Mouse (Mus musculus): ENCODE measurements at regions not wholly inside any gene's neighbourhood (a gene's known extent, or its start where the extent isn't known, plus 50 kb on each side); places are given as distances from the start of the nearest gene placed in this dataset.

DNA sequence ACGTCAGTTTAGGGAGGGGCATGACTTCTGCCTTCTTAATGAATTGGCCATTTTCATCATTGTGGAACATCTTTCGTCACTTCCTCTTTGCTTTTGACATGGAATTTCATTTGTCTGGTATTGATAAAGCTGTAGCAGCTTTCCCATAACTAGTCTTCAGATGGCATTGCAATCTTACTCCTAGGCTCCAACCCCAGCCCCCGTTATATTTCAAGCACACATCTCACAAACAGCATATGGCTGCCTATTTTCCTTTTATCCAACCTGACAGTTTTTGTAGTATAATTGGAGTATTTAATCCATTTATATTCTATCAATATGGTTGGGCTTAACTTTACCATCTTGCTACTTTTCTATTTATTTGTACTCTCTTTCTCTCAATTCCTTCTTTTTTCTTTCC is 114.5 kb upstream of the Map1b start:
- no peak for DNase-seq

DNA sequence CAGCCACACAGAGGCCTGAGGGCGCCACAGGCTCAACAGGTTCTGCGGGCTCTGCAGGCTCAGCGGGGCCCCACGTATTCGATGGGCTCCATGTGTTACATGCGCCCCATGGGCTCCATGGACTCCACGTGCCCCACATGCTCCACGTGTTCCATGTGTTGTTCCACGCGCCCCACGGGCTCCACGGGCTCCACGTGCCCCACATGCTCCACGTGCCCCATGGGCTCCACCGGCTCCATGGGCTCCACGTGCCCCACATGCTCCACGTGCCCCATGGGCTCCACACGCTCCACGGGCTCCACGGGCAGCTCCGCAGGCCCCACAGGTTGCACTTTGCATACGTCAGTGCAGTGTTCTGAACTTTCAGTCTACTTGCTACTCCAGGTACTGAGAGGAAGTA is 114.0 kb upstream of the Map1b start:
- no peak for DNase-seq

DNA sequence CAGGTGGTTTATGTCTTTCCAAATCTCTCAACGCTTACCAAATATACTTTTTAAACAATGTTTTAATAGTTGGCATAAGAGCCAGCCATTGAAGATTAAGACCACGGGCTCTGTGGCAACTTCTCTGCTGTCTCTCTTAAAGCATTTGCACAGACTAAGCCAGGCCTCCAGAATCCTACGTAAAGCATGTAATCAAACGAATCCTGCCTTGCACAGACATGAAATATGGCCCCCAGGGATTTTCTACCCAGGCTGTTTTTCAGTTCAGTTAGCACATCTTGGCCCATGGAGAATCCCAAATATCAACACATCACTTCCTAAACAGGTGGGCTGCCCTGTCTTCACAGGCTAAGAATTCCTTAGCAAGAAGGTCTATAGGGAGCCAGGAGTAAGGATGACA is 108.9 kb upstream of the Map1b start:
- DNase-seq = no peak

DNA sequence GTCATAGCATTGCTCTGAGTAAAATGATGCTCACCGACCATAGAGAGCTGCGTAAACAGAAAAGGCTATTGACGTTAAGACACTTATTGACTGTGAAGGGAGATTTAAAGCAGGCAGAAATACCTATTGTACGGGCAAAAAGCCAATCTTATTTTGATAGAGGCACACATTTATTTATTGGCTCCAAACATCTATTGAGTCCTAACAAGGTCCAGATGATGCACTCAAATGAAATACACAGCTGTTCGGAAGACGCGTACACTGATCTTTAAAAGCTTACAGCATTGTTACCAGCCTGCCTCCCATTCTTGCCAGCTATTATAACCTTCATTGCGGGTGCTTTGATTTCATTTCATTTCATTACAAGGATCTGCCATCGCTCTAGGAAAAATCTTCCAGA is 102.0 kb upstream of the Map1b start:
- DNase-seq = no peak

DNA sequence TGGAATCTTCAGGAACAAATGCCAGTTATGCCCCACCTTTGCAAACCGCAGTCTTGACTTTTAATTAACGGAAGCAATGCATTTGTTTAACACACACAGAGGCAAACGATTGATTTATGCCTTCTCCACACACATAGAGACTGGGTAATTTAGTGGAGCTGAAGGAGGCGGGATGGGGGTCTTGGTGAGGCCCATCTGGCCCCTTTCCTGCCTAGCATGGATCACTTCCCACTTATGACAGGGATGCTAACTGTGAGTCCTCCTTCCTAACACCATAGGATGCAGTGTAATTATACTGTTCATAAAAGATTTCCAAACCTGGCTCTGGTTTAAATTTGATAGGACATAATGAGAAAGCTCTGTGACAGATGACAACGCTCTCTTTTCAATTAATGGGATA is 101.1 kb upstream of the Map1b start:
- DNase-seq = no peak

DNA sequence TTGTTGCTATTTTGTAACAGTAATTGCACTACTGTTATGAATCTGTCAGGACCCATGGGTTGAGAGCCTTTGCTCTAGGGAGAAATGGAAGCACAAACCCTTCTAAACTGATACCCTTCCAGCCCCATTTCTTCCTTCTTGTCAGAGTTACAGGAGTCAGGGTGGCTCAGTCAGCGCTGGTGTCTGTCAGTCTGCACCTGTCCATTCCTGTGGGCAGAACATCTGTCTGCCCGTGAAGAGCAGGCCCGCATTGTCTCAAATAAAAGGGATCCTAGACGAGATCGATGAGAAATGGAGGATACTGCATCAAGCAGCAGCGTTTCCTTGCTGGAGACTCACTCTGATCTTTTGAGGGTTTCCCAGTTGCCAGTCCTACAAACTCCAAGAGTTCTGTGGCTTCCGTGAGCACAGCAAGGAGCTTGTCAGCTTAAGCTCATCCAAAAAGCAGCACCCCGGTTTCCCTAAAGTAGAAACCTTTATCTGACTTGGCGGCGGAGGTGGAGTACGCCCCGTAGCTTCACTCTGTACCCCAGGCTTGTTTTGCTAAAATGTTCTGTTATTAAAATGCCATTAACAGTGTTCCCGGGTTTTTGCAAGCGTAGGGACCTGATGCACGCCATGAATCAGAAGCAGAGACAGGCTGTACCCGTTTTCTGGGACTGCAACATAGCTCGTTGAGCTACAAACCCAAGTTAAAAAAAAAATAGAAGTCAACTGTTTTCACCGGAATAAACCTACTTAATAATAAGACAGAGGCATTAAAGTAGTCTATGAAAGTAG is 95.6 kb upstream of the Map1b start:
- no peak for DNase-seq

DNA sequence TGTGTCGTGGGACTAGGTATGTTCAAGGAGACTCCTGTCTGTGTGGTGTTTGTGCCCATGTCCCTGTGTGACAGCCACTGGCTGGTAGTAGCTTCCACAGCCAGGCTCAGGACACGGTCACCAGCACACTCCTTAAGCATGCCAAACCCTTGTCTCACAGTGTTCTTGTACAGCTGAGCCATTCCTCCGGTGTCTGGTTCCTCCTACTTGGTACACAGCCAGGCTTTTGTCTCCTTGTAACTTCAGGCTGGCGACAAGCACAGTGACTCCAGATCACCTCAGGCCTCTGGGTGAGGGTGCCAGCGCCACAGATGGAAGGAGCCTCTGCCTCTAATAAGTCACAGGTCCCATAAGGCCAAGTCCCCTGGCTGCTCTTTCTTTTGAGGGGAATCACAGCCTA is 94.2 kb upstream of the Map1b start:
- peak; percentile 15 for DNase-seq

DNA sequence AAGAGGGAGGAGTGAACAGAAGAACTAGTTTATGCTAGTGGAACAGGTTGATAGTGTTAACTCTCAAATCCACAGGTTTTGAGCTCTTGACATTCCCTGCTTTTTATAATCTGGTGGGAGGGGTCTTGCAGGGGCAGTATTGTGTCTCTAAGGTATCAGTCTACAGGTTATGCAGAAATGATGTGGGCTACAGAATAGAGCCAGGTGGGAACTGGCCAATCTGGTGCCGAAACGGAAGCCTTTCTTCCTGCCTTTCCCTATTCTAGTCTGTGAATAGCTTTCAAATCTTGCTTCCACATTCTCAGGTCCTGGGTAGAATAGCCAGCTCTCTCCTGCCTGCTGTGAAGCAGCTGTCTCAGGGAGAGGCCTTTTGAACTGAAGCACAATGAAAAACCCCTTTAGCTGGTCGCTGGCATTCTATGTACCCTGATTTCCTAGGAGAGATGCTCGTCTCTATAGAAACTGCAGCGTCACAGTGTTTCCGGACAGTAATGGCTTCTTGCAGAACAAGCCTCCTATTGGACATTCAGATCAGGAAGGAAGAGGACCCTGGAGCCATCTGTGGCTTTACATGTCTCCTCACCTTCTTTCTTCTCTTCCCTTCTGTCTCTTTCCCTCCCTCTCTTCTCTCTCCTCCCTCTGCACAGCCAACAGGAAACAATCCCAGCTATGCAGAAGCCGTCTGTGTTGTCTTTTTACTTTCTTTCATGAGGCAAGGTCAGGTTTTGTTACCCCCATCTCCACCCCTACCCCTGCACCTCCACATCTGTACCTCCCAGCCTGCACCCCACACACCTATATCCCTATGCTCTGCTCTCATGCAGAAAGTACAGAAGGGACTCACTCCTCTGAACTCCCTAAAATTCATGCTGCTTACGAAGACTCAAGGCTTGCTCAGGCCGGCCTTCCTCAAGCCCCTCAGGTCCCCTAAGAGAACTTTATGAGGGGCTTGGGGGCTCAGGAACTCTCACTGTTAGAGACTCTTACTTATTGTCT is 93.1 kb upstream of the Map1b start:
- no peak for DNase-seq

DNA sequence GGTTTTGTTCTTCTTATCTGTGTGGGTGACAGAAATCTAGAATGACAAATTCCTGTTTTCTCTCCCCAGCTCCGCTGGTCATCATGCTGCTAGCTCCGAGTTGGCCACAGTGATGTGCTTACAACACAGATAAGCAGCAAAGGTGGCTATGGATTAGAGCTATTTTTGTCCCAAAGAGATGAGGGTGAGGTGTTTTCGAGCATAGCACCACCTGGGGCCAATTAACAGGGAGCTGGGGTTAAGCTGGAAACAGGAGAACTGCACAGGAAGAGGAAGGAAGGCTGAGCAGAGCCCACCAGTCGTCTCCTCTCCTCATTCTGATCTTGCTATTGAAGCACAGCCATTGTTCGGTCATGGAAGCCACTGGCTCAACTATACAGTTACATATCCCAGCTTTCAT is 92.3 kb upstream of the Map1b start:
- no peak for DNase-seq

DNA sequence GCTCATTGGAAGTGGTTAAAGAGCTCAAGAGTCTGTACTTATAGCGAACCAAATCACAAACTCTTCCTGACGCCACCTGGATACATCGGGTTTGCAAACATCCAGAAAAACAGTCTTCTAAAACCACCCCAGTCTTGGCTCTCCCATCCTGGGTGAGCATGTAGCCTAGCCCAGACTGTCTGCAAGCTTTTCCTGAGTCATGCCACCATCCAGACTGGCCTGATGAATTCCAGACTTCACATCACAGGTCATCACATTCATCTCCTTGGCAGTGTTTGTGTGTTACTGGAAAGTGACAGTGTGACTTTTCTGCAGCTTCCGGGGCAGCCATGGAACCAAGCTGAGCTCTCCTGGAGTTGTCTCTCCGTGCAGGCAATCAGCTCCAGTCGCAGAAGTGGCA is 90.9 kb upstream of the Map1b start:
- DNase-seq = no peak

DNA sequence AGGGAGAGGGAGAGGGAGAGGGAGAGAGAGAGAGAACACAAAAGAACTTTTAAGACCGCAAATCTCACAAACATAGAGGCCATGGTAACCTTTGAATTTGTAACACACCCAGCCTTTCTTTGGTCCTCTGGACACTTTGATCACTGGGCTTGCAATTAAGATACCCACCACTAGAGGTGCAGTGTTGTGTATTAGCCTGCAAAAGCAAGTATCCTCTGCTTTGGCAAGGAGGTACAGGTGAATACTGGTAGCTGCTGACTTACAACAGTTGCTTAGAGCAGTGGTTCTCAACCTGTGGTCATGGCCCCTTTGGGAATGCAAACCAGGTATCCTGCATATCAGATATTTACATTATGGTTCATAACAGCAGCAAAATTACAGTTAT is 90.3 kb upstream of the Map1b start:
- DNase-seq = no peak

DNA sequence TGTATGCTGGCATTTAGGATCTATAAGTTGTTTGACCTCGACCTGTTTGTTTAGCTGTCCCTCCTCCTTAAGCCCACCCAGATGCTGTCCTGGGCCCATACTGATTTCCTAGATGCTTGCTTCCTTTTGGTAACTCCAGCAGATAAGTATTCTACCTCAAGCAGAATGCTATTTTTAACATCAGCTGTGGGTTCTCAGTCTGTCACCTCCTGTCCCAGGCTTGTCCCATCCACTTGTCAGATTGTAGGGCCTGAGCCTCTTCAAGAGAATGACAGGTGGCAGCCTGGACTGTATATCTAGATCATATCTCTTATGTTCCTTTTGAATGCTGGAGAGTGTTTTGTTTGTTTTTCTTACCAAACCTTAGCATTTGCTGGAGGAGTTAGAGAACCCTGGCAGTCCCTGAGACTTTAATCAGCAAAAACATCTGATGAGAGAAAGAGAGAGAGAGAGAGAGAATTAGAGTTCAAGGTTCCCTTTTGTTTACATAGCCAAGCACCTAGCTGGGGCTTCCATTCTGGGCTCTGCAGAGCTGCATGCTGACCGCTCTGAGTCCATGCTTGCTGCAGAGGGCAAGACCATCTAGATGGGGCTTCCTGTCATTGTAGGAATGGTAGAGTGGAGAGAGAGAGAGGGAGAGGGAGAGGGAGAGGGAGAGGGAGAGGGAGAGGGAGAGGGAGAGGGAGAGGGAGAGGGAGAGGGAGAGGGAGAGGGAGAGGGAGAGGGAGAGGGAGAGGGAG is 89.7 kb upstream of the Map1b start:
- DNase-seq = no peak

DNA sequence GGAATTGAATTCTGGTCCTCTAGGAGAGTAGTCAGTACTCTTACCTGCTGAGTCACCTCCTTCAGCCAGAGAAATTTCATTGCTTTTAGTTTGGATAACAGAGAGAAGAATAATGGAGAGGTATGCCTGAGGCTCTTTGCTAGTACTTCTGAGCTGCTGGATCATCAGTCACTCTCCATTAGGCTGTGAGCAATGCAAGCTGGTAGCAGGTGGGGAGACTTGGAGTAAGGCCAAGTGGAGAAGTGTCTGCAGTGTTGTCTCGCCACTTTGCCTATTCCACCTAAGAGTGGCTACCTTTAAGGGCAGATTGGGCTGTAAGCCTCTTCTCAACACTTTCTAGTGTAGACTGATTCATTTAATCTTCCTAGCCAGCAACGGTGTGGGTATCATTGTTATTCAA is 81.6 kb upstream of the Map1b start:
- no peak for DNase-seq

DNA sequence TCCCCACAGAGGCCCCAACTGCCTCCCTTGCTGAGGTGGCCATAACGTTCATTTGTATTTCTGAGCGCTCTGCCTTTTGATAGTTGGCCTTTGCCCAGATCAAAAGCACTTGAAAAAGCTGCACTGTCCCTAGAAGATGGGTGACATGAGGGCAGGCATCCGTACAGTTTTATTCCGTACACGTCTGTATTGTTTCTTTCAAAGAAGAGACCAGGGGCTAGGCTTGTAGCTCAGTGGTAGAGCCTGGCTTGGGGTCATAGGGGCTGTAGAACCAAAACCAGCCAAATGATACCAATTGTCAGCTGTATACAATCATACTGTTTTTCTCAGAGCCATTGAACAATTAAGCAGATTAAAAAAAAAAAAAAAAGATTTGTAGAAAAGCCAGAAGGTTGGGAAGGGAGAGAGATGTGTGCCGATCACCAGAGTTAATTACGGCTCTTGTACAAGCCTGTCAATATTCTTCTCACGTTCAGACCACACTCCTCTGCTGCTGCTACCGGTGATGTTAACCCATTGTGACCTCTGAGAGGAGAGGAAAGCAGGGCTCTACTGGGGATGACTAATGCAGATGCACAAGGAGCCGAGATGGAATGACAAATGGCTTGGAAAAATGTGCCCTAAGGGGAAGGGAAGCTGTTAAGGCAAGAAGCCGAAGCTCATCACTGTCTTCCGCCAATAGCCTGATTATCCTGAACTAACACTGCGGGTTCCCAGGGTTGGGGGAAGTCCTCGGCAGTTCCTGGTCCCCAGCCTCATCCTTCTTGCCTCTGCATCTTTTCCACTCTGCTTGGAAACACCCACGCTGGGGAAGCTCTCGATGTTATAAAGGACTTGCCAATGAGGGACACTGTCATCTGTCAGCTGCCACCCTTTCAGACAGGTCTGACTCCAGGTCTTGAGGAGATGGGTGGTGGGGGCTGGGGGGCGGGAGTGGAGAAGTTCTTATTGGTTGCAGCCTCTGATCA is 77.8 kb upstream of the Map1b start:
- DNase-seq = no peak

DNA sequence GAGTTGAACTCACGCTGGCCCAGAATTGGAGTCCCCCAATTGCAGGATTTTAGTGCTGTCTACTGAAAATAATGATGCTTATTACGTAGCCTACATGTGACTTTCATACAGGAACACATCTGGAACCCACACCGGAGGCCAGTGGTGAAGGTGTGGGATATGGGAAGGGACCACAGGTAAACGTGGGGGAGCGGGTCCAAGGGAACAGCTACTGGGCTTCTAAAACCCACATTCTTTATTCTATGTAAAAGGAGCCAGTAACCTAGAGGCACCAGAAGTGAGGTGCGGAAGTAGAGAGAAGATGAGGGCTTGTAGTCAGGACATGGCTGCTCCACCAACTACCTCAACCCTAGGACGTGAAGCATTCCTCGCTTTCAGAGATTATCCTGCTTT is 76.9 kb upstream of the Map1b start:
- no peak for DNase-seq

DNA sequence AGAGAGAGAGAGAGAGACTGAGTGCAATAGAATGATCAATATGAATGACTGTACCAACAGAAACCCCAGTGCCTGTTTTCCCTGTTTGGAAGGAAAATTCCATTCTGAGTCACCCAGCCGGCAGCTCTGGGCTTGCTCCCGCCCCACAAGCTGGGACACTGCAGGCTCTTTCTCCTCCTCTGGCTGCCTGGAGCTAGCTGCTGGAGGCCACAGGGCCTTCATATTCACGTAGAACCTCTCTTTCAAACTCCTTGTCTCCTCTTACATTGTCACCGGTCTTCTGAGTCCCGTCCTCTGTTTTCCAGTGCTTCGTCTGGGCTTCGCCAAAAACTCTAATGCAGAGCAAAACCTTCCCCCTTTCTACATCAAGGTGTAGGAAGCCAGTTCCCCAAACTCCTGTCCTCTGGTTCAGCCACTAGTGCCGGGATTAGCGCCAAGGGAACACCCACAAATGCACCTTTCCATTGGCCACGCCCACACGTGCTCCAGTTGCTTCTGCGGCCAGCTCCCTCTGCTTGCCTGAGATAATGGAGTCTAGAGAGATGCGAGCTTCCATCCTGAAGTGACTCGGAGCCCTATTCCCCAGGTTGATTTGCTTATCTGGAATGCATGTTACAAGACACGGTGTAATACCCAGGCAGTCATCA is 76.4 kb upstream of the Map1b start:
- DNase-seq = peak; percentile 73

DNA sequence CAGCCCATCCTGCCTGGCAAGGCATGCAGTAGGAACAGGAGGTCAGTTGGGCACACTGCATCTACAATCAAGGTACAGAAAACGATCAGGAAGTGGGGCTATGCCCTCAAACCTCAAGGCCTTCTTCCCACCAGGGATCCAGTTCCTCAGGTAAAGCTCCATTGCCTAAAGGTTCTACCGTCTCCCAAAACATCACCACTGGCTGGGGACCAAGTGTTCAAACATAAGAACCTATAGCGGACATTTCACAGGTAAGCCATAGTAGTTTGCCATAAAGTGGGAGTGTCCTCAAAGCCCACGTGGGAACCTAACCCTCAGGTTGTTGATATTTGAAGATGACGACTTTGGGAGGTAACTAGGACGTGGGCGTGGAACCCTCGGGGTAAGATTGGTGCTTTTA is 72.3 kb upstream of the Map1b start:
- no peak for DNase-seq

DNA sequence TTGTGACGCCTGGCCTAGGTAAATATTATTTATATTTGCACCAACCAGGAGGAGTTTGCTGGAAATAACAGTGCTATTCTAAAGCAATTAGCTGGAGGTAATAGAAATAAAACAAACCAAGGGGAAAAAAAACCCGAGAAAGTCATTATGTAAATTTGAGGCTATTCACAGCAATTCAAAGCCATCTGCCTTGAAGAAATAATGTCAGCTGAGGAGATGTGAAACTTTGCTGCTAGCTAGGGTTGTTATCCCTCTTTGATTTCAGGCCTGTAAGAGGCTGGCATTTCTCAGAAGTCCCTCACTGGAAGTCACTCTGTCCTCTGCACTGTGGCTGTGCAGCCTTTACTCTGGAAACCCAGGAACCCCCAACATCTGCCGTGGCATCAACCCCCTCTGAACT is 67.5 kb upstream of the Map1b start:
- DNase-seq = no peak

DNA sequence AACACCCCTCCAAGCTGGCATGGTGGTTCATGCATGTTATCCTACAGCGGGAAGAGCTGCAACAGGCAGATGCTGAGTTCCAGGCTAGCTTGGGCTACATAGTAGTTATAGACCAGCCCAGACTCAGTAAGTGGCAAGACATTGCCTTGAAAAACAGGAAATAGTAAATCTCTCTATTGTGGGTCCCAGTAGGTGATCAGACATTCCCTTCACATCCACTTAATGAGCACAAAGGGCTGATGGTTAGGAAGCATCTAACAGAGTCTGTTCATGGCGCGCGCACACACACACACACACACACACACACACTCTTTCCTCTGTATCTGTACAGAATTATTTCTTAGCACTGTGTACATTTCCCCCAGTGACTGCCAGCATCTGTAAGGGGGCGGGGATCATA is 64.0 kb upstream of the Map1b start:
- no peak for DNase-seq

DNA sequence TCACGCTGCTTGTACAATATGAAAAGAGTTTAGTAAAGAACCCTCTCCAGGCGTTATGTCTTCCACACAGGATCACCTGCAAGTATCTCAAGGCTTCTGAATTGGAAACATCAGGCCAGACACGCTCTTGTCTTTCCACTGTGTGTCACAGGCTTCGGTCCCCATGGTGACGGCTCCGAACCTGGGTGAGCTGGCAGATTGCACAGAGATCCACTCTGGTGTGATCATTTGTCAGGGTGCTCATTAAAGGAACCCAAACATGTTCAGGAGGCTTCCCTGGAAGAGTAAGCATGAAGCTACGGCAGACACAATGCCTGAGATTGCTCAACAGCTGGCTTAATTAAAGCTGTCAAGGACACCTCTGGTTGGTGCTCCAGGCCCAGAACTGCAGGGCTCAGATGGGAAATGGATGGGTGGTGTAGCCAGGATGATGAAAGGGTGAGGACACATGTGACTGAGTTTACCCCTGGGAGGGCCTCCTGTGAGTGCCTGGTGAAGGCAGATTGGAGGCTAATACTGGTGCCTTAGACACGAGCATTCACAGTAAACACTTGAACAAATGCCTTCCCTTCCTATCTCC is 63.3 kb upstream of the Map1b start:
- DNase-seq = peak; percentile 58

DNA sequence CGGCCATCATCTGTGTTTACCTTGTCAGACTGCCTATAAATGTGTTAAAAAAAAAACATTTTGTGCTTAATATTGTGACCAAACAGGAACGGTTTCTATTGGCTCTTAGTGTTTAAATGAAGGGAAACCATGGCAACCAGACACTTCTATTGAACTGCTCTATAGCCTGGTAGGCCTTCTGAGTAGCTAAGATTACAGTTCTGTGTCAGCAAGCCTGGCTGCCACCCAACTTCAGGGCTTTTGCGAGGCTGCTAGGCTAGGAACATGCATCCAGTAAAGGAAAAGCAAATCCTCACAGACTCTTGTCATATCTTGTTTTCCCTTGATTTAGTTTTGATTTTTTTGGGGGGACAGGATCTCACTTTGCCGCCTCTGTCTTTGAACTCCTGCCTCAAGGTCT is 61.3 kb upstream of the Map1b start:
- DNase-seq = peak; percentile 21

Data from adrenal gland, postnatal 14 days (tissue).